Mouse (Mus musculus) gastrocnemius, postnatal 10 days (tissue): Measurements from ENCODE around the gene 1190005I06Rik. TPM values are rescaled to one million over a fixed set of nuclear protein-coding genes. Genes with fewer than 3 reads are reported as not detected.

Experiments
- total RNA-seq, 2 experiments: library from RNA; stranded (reverse); gene quantifications; 2 replicates each; pipeline ENCODE4 v1.2.3; 2021

Gene 1190005I06Rik
- total RNA-seq, 2 experiments from 2014 or later, result 0.65 to 1.3 TPM

Other genes with a start within 250 kb of the 1190005I06Rik start
- 1 to 10 TPM; 8.6 to 9.1 TPM for gene Gins2, start 58.3 kb downstream of the 1190005I06Rik start, total RNA-seq
- not detected for gene Gm27021, start 20.4 kb upstream of the 1190005I06Rik start, total RNA-seq
- 1,000 to 10,000 TPM; 1,346 to 1,605 TPM for gene Cox4i1, start 20.6 kb upstream of the 1190005I06Rik start, total RNA-seq
- 10 to 100 TPM; 42.7 to 47.2 TPM for gene Emc8, start 20.9 kb upstream of the 1190005I06Rik start, total RNA-seq
- gene Irf8, start 88.7 kb upstream of the 1190005I06Rik start, total RNA-seq, result 1 to 10 TPM; 2.0 to 2.6 TPM